Mouse (Mus musculus) stomach, embryonic 15.5 days (tissue): Measurements from ENCODE around the gene Dzank1. TPM values are rescaled to one million over a fixed set of nuclear protein-coding genes. Genes with fewer than 3 reads are reported as not detected.

Experiments
- ATAC-seq: fragments of 200-750 bp; cut with Nextera tagmentation; 2 replicates; pipeline ENCODE4 v1.8.0; 2017; ENCODE audit warnings: low read depth, moderate number of reproducible peaks, moderate TSS enrichment; ENCODE audit not compliant: insufficient read depth, low FRiP score
- H3K27ac ChIP-seq: fragments of 300-500 bp; sonication (generic); 2 replicates; pipeline ENCODE4 v1.5.1; 2015; ENCODE audit warnings: mild to moderate bottlenecking, inconsistent platforms
- H3K27me3 ChIP-seq: fragments of 300-500 bp; sonication (generic); replicated peaks from 2 replicates; pipeline ENCODE4 v1.6.1; 2015; ENCODE audit warnings: inconsistent platforms
- H3K36me3 ChIP-seq: fragments of 300-500 bp; sonication (generic); 2 replicates; pipeline ENCODE4 v1.6.1; 2015; ENCODE audit warnings: inconsistent platforms
- H3K4me1 ChIP-seq: fragments of 300-500 bp; sonication (generic); 2 replicates; pipeline ENCODE4 v1.6.1; 2015; ENCODE audit warnings: inconsistent platforms
- H3K4me2 ChIP-seq: fragments of 300-500 bp; sonication (generic); 2 replicates; pipeline ENCODE4 v1.6.1; 2015; ENCODE audit warnings: mild to moderate bottlenecking, inconsistent platforms
- H3K4me3 ChIP-seq: fragments of 300-500 bp; sonication (generic); replicated peaks from 2 replicates; pipeline ENCODE4 v1.5.1; 2015; ENCODE audit warnings: inconsistent platforms
- H3K9ac ChIP-seq: fragments of 300-500 bp; sonication (generic); 2 replicates; pipeline ENCODE4 v1.6.1; 2015; ENCODE audit warnings: inconsistent platforms
- H3K9me3 ChIP-seq: fragments of 300-500 bp; sonication (generic); 2 replicates; pipeline ENCODE4 v1.6.1; 2016; ENCODE audit warnings: inconsistent platforms
- WGBS: fragments of 180-500 bp; shearing (Covaris S2); methylation state at CpG from one replicate; pipeline ENCODE4 v1.1.7; 2015; 5-methylcytosine and 5-hydroxymethylcytosine counted together
- polyA plus RNA-seq: library from polyadenylated mRNA; unstranded; fragments of >200 nt; fragmentation: Nextera tagmentation; extraction: Ambion mirVana; gene quantifications from 2 replicates; pipeline ENCODE4 v1.2.1, GENCODE M21; 2015

Gene Dzank1
- polyA plus RNA-seq, 1 experiment from 2014 or later, result 2.4 TPM

DNA sequence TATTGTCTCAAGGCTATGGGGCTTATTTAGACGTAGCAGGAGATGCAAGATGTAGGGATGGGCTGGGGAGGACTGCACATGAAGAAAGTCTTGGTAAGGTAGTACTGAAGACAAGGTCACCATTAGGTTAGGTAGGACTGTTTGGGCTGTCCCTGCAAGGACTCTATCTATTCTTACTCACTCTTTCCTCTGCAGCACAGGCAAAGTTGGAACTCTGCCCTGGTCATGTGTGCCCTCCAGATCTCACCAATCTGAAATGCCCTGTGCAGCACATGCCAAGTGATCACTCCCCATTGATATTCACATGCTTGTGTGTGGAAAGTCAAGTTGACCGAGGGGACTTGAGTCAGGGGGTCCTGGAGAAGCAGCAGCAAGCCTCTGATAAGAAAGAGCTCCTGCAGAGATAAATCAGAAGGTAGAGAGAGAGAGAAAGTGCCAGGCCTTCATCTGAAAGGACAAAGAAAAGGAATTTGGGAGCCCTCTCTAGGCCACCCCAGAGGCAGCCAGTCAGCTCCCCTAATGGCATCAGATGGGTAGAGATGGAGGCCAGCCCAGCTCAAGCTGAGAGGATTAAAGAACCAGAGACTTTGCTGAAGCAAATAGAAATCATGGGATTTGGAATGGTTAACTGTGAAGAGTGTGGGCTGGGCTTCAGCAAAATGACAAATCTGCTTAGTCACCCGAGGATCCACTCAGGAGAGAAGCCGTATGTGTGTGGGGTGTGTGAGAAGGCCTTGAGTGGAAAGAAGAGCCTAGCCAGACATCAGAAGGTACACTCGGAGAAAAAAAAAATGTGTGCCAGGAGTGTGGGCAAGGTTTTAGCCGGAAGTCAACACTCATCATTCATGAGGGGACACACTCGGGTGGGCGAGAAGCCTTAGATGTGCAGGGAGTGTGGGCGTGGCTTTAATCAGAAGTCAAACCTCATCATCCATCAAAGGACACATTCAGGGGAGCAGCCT lies 62.1 kb downstream of the Dzank1 start:
- 72% methylated on average over 9 of the region's 9 CpGs for WGBS
- no peaks in the 10 kb centered on the region for H3K9me3 ChIP-seq
- no peak overlapping the region for H3K4me3 ChIP-seq
- H3K9ac ChIP-seq, result no peak overlapping the region
- H3K4me2 ChIP-seq, result no peak overlapping the region
- no peaks in the 10 kb centered on the region for H3K4me1 ChIP-seq
- H3K27me3 ChIP-seq, result no peaks in the 10 kb centered on the region
- ATAC-seq, result no peak
- H3K36me3 ChIP-seq, result no peaks in the 10 kb centered on the region
- no peak overlapping the region for H3K27ac ChIP-seq

DNA sequence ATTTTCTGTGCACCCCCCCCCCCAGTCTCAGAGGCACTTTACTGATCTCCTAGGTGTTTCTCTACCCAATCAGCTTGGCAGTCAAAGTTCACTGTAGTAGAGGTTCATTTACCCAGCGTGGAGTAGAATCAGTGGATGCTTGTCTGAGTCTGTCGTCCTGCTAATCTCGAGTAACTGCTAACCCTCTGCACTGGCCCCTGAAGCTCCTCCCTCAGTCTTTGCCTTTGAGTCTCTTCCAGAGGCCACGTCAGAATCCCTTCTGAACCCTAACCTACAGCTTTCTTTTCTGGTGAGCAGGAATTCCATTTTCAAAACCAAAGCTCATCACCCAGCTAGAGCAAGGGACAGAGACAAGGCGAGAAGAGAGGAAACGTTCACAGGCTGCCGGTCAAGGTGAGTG lies 63.0 kb downstream of the Dzank1 start:
- Histone ChIP-seq H3K27ac (no peak overlapping the region), H3K4me2 (no peak overlapping the region), H3K9ac (no peak overlapping the region), H3K27me3 (no peaks in the 10 kb centered on the region), H3K4me1 (no peaks in the 10 kb centered on the region), H3K9me3 (no peaks in the 10 kb centered on the region), H3K36me3 (no peaks in the 10 kb centered on the region), H3K4me3 (no peak overlapping the region)
- ATAC-seq, result no peak
- 66% methylated on average over 7 of the region's 7 CpGs for WGBS

DNA sequence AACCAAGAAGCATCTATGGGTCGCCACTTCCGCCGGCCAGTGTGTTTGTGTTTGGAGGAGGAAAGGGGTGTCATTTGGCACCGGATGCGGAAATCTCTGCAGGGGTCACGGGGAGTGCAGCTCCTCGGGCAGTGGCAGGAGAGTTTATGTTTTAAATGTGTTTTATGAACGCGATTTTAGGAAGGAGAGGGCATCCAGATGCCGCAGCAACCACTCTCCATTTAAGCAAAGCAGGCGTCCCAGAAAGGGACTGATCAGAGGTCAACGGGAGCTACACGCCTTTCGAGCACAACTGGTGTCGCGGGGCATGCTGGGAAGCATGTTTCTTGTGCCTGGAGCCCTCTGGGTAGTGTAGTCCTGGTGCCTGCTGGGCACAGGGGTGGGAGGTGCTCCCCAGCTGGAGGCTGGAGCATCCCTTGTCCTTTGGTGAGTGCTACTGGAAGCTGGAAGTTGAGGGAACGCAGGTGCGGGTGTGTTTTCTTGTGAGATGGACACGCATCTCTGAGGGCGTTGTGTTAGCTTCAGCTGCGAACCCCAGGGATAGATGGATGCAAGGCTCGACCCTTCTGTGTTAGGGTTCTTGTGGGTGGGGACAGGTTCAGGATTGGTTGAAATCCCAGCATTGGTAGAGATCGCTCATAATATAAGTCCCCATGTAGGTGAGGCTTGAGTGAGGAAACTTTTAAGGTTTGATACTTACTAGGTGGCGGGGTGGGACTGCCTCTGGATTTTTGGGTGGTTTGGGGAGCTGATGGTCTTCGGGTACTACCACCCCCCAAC lies 68.0 kb downstream of the Dzank1 start:
- no peaks in the 10 kb centered on the region for H3K36me3 ChIP-seq
- peak overlapping the region; percentile 80; the same call in 1 of the 2 replicates for H3K27ac ChIP-seq
- no peaks in the 10 kb centered on the region for H3K27me3 ChIP-seq
- peak; percentile 93 for ATAC-seq
- H3K9me3 ChIP-seq, result no peaks in the 10 kb centered on the region
- H3K9ac ChIP-seq, result peak overlapping the region; percentile 26; the same call in 1 of the 2 replicates
- peak overlapping the region; percentile 84 for H3K4me2 ChIP-seq
- no peaks in the 10 kb centered on the region for H3K4me1 ChIP-seq
- H3K4me3 ChIP-seq, result peak overlapping the region; percentile 62
- 8% methylated on average over 25 of the region's 25 CpGs for WGBS

DNA sequence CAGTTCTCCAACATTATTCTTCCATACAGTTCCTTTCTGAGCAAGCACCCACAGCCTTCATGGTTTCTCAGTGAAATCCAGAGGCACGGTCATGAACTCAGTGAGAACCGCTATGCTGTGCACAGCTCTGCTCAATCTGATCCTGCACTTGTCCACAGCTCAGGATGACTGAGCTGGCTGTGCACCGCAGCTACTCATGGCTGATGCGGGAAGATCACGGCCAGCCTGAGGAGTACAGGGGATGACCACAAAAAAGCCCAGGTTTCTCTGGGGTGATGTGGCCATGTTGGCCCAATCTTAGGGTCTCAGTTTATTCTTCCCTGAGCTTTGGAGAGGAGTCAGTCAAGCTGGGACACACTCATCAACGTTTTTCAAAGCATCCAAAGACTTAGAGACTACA lies 68.9 kb downstream of the Dzank1 start:
- 73% methylated on average over 6 of the region's 6 CpGs for WGBS
- Histone ChIP-seq H3K4me3 (peak overlapping the region; percentile 62), H3K27ac (no peak overlapping the region), H3K36me3 (no peaks in the 10 kb centered on the region), H3K4me1 (no peaks in the 10 kb centered on the region), H3K9me3 (no peaks in the 10 kb centered on the region), H3K4me2 (peak overlapping the region; percentile 84), H3K27me3 (0 out of 2 replicates have a peak, but pooled peaks cover 3% of the 10 kb centered on the region), H3K9ac (no peak overlapping the region)
- ATAC-seq, result no peak

DNA sequence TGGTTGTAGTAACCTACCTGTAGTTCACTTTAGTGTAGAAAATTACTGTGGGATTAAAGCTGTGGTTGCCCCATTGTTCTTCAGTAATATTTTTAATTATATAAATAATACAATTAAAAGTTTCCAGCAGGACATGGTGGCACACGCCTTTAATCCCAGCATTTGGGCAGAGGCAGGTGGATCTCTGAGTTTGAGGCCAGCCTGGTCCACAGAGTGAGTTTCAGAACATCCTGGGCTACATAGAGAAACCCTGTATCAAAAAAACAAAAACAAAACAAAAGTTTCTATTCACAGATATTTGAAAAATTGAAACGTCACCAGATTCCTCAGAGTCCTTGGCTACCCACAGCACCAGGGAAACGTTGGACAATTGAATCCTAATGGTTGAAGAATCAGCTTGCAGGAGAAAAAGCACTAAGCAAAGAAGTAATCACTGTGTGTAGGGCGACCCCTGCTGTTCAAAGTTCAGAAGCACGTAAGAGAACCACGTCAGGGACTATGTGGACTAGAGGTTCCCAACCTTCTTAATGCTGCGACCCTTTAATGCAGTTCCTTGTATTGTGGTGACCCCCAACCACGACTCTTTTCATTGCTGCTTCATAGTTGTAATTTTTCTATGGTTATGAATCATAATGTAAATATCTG lies 74.7 kb downstream of the Dzank1 start:
- Histone ChIP-seq H3K36me3 (no peaks in the 10 kb centered on the region), H3K27me3 (0 out of 2 replicates have a peak, but pooled peaks cover 3% of the 10 kb centered on the region), H3K4me2 (no peak overlapping the region), H3K9ac (no peak overlapping the region), H3K4me3 (no peak overlapping the region), H3K9me3 (no peaks in the 10 kb centered on the region), H3K27ac (no peak overlapping the region), H3K4me1 (no peaks in the 10 kb centered on the region)
- 12% methylated on average over 8 of the region's 8 CpGs for WGBS
- ATAC-seq, result peak; percentile 75

DNA sequence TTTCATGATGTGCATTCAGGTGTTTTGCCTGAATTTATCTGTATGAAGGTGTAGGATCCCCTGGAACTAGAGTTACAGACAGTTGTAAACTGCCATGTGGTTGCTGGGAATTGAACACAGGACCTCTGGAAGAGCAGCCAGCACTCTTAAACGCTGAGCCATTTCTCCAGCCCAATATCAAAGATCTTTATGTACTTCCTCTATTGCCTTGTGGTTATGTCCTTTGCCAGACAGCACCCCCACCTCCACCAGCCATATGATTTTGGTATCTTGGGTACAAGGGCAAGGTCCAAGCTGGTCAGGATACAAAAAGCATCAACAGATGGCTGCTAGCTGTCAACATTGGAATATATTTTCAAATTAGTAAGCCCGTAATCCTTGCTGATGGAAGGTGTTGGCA lies 76.8 kb downstream of the Dzank1 start:
- 0 out of 2 replicates have a peak, but pooled peaks cover 3% of the 10 kb centered on the region for H3K27me3 ChIP-seq
- H3K27ac ChIP-seq, result no peak overlapping the region
- no peaks in the 10 kb centered on the region for H3K9me3 ChIP-seq
- no peak overlapping the region for H3K4me3 ChIP-seq
- 68% methylated on average over 2 of the region's 2 CpGs for WGBS
- no peaks in the 10 kb centered on the region for H3K4me1 ChIP-seq
- no peak overlapping the region for H3K9ac ChIP-seq
- no peak for ATAC-seq
- no peaks in the 10 kb centered on the region for H3K36me3 ChIP-seq
- H3K4me2 ChIP-seq, result no peak overlapping the region

DNA sequence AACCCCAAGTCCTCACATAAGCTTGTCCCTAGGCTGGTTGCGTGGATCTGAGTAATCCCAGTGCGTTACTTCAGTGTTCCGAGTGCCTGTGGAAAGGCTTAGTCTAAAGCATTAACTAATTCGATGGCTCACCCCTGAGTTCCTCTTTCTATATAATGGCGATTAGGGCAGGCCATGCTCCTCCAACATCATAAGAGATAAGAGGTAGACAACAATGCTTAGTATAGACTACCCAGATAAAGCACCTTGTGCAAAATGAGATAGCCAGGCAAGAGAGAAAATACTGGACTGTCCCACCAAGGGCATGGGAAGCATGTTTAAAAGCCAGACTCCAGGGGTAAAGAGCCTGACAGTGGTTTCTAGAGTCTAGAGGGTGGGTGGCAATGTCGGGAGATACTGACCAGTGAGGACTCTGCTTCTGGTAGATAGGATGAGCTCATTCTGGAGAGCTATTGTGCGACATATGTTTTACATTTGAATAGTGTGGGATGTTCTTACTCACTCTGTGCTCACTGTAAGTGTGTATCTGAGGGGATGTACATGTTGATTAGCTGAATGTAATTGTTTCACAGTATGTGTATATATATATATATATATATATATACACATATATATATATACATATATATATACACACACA lies 80.7 kb downstream of the Dzank1 start:
- no peaks in the 10 kb centered on the region for H3K9me3 ChIP-seq
- no peak overlapping the region for H3K27ac ChIP-seq
- no peak for ATAC-seq
- H3K4me2 ChIP-seq, result no peak overlapping the region
- no peaks in the 10 kb centered on the region for H3K36me3 ChIP-seq
- H3K4me3 ChIP-seq, result no peak overlapping the region
- H3K9ac ChIP-seq, result no peak overlapping the region
- no peaks in the 10 kb centered on the region for H3K27me3 ChIP-seq
- WGBS, result 80% methylated on average over 7 of the region's 7 CpGs
- H3K4me1 ChIP-seq, result peaks cover 1% of the 10 kb centered on the region; the same call in 1 of the 2 replicates

DNA sequence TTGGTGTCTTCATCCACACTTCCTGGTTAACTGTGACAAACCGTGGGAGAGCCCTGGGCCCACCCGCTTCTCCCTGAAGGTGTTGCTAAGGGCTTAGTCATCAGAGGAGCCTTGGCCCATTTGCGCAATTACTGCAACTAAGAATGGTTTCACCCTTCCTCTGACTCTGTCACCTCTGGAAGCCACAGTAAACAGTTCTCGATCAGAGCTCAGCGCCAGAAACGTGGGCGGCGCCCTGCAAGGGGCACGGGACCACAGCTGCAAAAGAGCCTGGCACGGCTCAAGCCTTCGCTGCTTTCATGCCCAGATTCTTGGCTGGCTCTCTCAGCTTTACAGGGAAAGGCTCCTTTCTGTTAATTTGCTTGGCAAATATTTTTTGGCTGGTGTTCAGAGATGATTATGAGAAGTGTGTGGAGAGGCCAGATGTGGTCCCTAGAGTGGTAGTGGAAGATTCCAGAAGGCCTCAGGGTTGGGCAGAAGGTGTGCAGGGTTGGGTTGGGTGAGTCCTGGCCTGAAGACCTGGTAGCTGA lies 85.8 kb downstream of the Dzank1 start:
- H3K27ac ChIP-seq, result no peak overlapping the region
- H3K27me3 ChIP-seq, result no peaks in the 10 kb centered on the region
- H3K36me3 ChIP-seq, result no peaks in the 10 kb centered on the region
- peaks cover 3% of the 10 kb centered on the region; the same call in 1 of the 2 replicates for H3K4me1 ChIP-seq
- H3K9ac ChIP-seq, result no peak overlapping the region
- ATAC-seq, result peak; percentile 47; the same call in 1 of the 2 replicates
- no peaks in the 10 kb centered on the region for H3K9me3 ChIP-seq
- H3K4me2 ChIP-seq, result no peak overlapping the region
- no peak overlapping the region for H3K4me3 ChIP-seq
- WGBS, result 61% methylated on average over 11 of the region's 11 CpGs

DNA sequence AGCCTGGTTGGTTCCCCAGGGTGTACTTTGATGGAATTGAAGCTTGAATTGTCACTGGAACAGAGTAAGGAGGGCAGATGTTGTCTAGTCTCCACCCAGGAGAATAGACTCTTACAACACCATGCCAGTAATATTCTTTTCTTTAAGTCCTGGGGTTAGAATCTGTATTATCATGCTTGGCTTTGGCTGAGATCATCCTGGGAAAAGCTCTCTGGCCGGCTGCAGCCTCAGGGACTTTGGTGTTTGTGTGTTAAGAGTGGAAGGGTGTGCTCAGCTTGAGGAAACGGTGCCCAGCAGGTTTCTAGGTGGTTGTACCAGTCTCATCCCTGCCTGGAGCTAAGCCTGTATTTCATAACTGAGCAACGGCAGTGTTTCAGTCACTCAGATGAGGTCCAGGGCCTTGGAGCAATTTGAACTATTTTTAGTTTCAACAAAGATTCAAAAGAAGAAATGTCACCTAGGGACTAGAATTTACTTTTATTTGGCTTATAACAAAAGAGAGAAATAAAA lies 88.0 kb downstream of the Dzank1 start:
- 61% methylated on average over 3 of the region's 3 CpGs for WGBS
- Histone ChIP-seq H3K9ac (no peak overlapping the region), H3K27ac (no peak overlapping the region), H3K9me3 (no peaks in the 10 kb centered on the region), H3K27me3 (no peaks in the 10 kb centered on the region), H3K4me1 (peaks cover 3% of the 10 kb centered on the region; the same call in 1 of the 2 replicates), H3K36me3 (no peaks in the 10 kb centered on the region), H3K4me2 (no peak overlapping the region), H3K4me3 (no peak overlapping the region)
- ATAC-seq, result no peak

DNA sequence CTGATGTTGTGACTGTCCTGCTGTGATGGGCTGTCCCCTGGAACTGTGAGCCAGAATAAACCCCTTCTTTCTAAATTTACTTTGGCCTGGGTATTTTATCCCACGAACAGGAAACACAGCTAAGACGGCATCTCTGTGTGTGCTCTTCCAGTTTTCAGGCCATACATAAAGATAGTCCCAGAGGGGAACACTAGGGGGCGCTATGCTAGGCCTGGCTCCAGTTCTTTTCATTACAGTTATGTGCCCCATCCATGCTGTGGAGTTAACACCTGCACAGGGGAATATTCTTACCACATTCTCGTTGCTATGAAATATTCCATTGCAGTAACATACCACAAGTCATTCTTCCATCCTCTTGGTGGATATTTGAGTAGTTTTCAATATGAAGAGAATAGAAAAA lies 88.8 kb downstream of the Dzank1 start:
- Histone ChIP-seq H3K4me2 (no peak overlapping the region), H3K36me3 (no peaks in the 10 kb centered on the region), H3K4me1 (peaks cover 3% of the 10 kb centered on the region; the same call in 1 of the 2 replicates), H3K9me3 (no peaks in the 10 kb centered on the region), H3K27ac (no peak overlapping the region), H3K9ac (no peak overlapping the region), H3K4me3 (no peak overlapping the region), H3K27me3 (no peaks in the 10 kb centered on the region)
- ATAC-seq, result no peak
- WGBS, result 59% methylated on average over 4 of the region's 4 CpGs

DNA sequence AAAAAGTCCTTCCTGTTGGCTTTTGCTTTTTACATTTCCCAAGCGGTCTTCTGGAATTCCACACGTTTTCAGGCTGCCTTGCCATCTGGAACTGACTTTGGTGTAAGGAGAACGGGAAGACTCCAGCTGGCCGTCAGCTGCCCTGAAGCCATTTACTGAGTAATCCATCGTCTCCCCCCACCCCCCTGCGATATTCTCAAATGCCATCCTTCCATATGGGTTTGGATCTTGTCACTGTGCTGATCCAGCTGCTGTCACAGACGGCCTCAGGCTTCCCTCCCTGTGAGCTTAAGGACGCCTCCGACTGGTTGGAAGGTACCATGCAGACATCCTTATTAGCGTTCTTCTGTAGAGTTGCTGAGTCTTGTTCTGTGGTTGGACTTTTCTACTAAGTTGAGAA lies 91.5 kb downstream of the Dzank1 start:
- WGBS, result 68% methylated on average over 10 of the region's 10 CpGs
- H3K27ac ChIP-seq, result no peak overlapping the region
- no peaks in the 10 kb centered on the region for H3K27me3 ChIP-seq
- no peak overlapping the region for H3K4me2 ChIP-seq
- H3K9me3 ChIP-seq, result no peaks in the 10 kb centered on the region
- no peaks in the 10 kb centered on the region for H3K36me3 ChIP-seq
- H3K4me3 ChIP-seq, result no peak overlapping the region
- no peaks in the 10 kb centered on the region for H3K4me1 ChIP-seq
- no peak for ATAC-seq
- no peak overlapping the region for H3K9ac ChIP-seq
